Mouse (Mus musculus) stomach, embryonic 15.5 days (tissue): ENCODE results near the gene Saa2. TPM values are rescaled to one million over a fixed set of nuclear protein-coding genes. Genes with fewer than 3 reads are reported as not detected.
A peak's percentile ranks its signal among the peaks of the same experiment; 100 is the strongest.

ENCODE experiments used
- ATAC-seq: fragments of 200-750 bp; cut with Nextera tagmentation; 2 replicates; pipeline ENCODE4 v1.8.0; 2017; ENCODE audit warnings: low read depth, moderate number of reproducible peaks, moderate TSS enrichment; ENCODE audit not compliant: insufficient read depth, low FRiP score
- H3K27ac ChIP-seq: fragments of 300-500 bp; sonication (generic); 2 replicates; pipeline ENCODE4 v1.5.1; 2015; ENCODE audit warnings: mild to moderate bottlenecking, inconsistent platforms
- H3K27me3 ChIP-seq: fragments of 300-500 bp; sonication (generic); replicated peaks from 2 replicates; pipeline ENCODE4 v1.6.1; 2015; ENCODE audit warnings: inconsistent platforms
- H3K36me3 ChIP-seq: fragments of 300-500 bp; sonication (generic); 2 replicates; pipeline ENCODE4 v1.6.1; 2015; ENCODE audit warnings: inconsistent platforms
- H3K4me1 ChIP-seq: fragments of 300-500 bp; sonication (generic); 2 replicates; pipeline ENCODE4 v1.6.1; 2015; ENCODE audit warnings: inconsistent platforms
- H3K4me2 ChIP-seq: fragments of 300-500 bp; sonication (generic); 2 replicates; pipeline ENCODE4 v1.6.1; 2015; ENCODE audit warnings: mild to moderate bottlenecking, inconsistent platforms
- H3K4me3 ChIP-seq: fragments of 300-500 bp; sonication (generic); replicated peaks from 2 replicates; pipeline ENCODE4 v1.5.1; 2015; ENCODE audit warnings: inconsistent platforms
- H3K9ac ChIP-seq: fragments of 300-500 bp; sonication (generic); 2 replicates; pipeline ENCODE4 v1.6.1; 2015; ENCODE audit warnings: inconsistent platforms
- H3K9me3 ChIP-seq: fragments of 300-500 bp; sonication (generic); 2 replicates; pipeline ENCODE4 v1.6.1; 2016; ENCODE audit warnings: inconsistent platforms
- WGBS: fragments of 180-500 bp; shearing (Covaris S2); methylation state at CpG from one replicate; pipeline ENCODE4 v1.1.7; 2015; 5-methylcytosine and 5-hydroxymethylcytosine counted together
- polyA plus RNA-seq: library from polyadenylated mRNA; unstranded; fragments of >200 nt; fragmentation: Nextera tagmentation; extraction: Ambion mirVana; gene quantifications from 2 replicates; pipeline ENCODE4 v1.2.1, GENCODE M21; 2015

The Saa2 gene
- polyA plus RNA-seq, 1 experiment from 2014 or later = not detected

DNA sequence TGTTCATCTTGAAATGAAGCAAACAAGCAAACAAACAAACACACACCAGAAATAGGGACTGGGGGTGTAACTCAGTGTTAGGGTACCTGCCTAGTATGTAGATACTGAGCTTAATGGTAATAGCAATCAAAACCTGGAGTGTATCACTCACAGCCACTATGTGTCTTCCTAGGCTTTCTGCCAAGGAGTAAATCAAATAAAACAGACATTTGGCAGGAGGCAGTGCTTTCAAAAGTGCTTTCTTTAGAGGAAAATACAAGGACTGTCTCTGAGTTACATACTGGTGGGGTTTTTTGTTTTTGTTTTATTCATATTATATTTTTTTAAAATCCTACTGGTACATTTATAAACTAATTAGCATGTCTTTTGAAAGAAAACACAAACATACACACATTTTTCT, 15.8 kb downstream of the Saa2 start:
- no peak for ATAC-seq
- H3K9me3 ChIP-seq = no peaks in the 10 kb centered on the region

DNA sequence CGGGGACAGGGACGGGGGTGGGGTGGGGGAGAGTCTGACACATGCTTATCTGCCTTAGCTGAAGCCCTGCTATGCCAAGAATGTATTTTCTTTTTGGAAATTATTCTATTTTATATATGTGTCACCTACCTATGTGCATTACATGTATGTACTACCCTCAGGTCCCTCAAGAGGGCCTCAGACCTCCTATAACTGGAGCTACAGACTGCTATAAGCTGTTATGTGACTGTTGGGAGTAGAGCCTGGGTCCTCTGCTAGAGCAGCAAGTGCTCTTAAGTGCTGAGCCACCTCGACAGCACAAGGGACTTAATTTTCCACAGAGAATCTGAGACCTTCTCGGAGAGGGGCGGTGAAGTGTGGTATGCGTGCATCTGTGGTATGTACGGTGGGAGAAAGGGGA, 16.9 kb downstream of the Saa2 start:
- H3K9ac ChIP-seq = no peak overlapping the region
- no peak overlapping the region for H3K27ac ChIP-seq
- no peak overlapping the region for H3K4me2 ChIP-seq
- H3K4me3 ChIP-seq = no peak overlapping the region
- 94% methylated on average over 7 of the region's 7 CpGs for WGBS
- H3K4me1 ChIP-seq = no peaks in the 10 kb centered on the region
- ATAC-seq = no peak
- peaks cover 41% of the 10 kb centered on the region for H3K36me3 ChIP-seq
- H3K9me3 ChIP-seq = no peaks in the 10 kb centered on the region
- no peaks in the 10 kb centered on the region for H3K27me3 ChIP-seq

More for the DNA sequence above, 15.8 kb downstream of the Saa2 start:
- Histone ChIP-seq H3K4me3 (no peak overlapping the region), H3K4me2 (no peak overlapping the region), H3K9ac (no peak overlapping the region), H3K36me3 (peaks cover 47% of the 10 kb centered on the region), H3K4me1 (no peaks in the 10 kb centered on the region), H3K27me3 (no peaks in the 10 kb centered on the region), H3K27ac (no peak overlapping the region)

DNA sequence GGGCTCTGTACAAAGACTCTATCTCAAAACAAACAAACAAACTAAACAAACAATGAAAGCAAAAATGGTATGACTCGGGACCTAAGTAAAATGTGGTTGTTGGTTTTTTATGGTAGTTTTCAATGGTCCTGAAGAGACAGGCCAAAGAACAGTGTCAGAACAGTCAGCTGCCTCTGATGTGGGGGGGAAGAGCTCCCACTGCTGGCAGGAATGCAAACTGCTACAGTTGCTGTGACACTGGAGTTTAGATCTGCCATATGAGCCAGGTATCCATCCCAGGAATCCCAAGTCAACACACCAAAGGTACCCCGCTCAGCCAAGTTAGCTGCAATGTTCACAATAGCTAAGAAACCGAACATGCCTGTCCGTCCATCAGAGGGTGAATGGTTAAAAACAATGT, 19.1 kb downstream of the Saa2 start:
- no peak overlapping the region for H3K9ac ChIP-seq
- H3K9me3 ChIP-seq = no peaks in the 10 kb centered on the region
- 55% methylated on average over 4 of the region's 4 CpGs for WGBS
- H3K36me3 ChIP-seq = peaks cover 31% of the 10 kb centered on the region
- H3K27me3 ChIP-seq = no peaks in the 10 kb centered on the region
- H3K4me3 ChIP-seq = no peak overlapping the region
- no peak overlapping the region for H3K4me2 ChIP-seq
- no peak overlapping the region for H3K27ac ChIP-seq
- no peak for ATAC-seq
- no peaks in the 10 kb centered on the region for H3K4me1 ChIP-seq

DNA sequence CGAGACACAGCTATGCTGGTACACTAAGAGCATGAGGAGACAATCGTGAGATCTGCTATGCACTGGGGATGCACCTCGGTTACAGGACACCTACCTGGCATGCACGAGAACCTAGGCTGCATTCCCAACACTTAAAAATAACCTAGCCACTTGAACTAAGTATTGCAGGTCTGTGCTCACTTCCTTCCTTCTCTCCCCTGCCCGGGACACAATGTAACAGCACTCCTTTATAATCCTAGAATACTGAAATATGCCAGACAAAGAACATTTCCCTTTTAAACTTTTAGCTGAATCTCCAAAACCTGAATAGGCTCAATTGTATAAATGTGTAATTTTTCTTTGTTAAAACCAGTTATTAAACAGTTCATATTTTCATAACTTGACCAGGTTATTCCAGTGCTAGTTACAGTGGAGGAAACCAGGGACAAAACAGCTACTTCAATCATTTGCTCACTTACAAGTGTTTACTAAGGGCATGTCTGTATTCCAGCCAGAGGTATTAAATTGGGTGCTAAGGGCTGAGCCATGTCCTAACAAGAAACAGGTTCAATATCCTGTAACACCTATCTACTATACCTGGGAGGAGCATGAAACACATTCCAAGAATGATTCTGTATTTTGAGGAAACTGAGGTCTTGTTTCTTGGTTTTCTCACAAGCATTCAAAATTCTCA, 37.7 kb downstream of the Saa2 start:
- Histone ChIP-seq H3K9ac (no peak overlapping the region), H3K4me3 (no peak overlapping the region), H3K4me1 (no peaks in the 10 kb centered on the region), H3K36me3 (peaks cover 26% of the 10 kb centered on the region), H3K9me3 (no peaks in the 10 kb centered on the region), H3K27me3 (no peaks in the 10 kb centered on the region), H3K4me2 (no peak overlapping the region), H3K27ac (no peak overlapping the region)
- no peak for ATAC-seq
- WGBS = 81% methylated on average over 5 of the region's 5 CpGs

DNA sequence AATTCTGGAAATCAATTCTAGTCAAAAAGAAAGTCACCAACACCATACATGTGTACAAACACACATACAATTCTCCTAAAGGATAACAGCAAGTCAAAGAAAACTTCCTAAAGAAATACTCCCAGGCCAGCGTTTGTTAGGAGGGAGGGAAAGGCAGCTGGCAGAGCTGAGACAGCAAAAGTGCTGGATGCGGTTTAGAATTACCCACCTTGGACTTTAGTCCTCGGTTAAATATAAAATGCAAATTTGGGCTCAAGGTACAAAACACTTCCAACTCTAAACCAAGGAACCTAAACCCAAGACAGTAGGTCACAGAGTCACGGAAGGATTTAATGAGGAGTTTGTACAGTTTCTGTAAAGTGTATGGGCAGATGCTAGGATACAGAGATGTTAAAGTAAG, 42.3 kb downstream of the Saa2 start:
- ATAC-seq = no peak
- WGBS = 86% methylated on average over 4 of the region's 4 CpGs
- Histone ChIP-seq H3K4me3 (no peak overlapping the region), H3K9me3 (no peaks in the 10 kb centered on the region), H3K4me2 (no peak overlapping the region), H3K27me3 (no peaks in the 10 kb centered on the region), H3K36me3 (peaks cover 1% of the 10 kb centered on the region; the same call in 1 of the 2 replicates), H3K9ac (no peak overlapping the region), H3K4me1 (peaks cover 12% of the 10 kb centered on the region), H3K27ac (no peak overlapping the region)

DNA sequence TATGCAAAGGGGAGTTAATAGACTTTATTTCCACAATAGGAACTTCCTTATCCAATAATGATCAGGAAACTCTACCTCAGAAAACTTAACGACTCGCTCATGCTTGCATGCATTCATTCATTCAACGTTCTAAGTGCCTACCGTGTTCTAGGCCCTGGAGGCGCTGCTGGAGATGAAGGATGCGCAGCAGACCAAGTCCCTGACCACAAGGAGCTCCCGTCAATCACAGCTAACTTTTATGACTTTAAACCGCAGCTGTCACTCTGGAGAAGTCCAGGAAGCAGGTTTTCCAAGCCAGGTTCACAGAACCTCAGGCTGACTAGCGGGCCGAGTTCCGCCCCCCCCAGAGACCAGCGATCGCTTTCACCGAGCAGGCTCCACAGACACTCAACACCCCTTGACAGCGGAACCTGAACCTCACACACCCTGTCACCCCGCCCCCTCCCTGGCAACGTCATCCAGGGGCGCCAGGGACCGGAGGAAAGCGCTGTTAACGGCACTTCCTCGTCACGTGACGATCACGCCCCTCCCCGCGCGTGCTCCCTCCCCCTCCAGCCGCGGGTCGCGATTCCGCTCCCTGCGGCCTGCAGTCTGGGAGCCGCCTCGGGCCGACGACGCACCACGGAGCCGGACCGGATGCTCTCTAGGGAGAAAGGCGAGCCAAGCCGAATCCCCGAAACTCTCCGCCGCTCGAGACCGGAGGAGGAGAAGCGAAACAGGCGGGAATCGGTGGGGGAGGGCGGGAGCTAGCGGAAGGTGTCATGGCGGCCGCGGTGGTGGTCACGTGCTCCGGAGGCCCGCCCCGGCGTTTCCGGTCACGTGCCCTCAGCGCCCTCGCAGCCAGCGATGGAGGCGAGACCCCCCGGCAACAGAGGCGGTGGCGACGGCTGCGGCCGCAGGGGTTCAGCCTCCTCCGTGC, 44.0 kb downstream of the Saa2 start, which contains the start of the genes Hps5 and Gtf2h1:
Hps5 (minus strand) TSS at position 778 of the 919 bp plus-strand sequence.
Gtf2h1 (plus strand) TSS at position 817 of the 919 bp plus-strand sequence.
- H3K9me3 ChIP-seq = no peaks in the 10 kb centered on the region
- no peaks in the 10 kb centered on the region for H3K27me3 ChIP-seq
- peak within 1 kb of the TSS; percentile 82 for H3K9ac ChIP-seq
- peak within 1 kb of the TSS; percentile 90 for H3K4me2 ChIP-seq
- H3K4me3 ChIP-seq = peak within 1 kb of the TSS; percentile 96
- H3K36me3 ChIP-seq = 0 out of 2 replicates have a peak, but pooled peaks cover 3% of the 10 kb centered on the region
- under 1% methylated on average over 75 of the region's 75 CpGs for WGBS
- peaks cover 12% of the 10 kb centered on the region for H3K4me1 ChIP-seq
- peak within 1 kb of the TSS; percentile 90 for H3K27ac ChIP-seq
- ATAC-seq = peak; percentile 98

DNA sequence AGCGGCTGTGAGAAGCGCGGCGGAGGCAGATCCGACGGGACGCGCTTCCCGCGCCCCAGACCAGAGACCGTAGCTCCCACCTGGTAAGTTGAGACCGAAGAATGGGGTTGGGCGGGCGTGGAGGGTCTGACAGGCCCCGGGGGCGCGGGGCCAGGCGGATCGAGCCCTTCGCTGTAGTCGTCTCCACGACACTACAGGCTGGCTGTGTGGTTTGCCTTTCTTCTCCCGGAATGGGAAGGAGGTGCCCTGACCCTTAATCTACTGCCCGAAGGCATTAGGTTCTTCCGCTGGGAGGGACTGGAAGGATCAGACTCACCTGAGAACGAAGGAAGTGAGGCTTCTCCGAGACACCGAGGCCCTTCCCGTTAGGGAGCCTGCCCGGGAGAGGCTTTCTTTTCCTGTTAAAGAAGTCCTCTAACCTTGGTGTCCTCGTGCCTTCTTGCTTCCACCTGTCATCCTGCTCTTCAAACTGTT, 44.7 kb downstream of the Saa2 start:
- under 1% methylated on average over 31 of the region's 31 CpGs for WGBS
- Histone ChIP-seq H3K9me3 (no peaks in the 10 kb centered on the region), H3K27me3 (no peaks in the 10 kb centered on the region), H3K4me3 (peak overlapping the region; percentile 96), H3K9ac (peak overlapping the region; percentile 82), H3K4me2 (peak overlapping the region; percentile 90), H3K4me1 (peaks cover 12% of the 10 kb centered on the region), H3K27ac (peak overlapping the region; percentile 36; the same call in 1 of the 2 replicates), H3K36me3 (0 out of 2 replicates have a peak, but pooled peaks cover 7% of the 10 kb centered on the region)
- no peak for ATAC-seq

DNA sequence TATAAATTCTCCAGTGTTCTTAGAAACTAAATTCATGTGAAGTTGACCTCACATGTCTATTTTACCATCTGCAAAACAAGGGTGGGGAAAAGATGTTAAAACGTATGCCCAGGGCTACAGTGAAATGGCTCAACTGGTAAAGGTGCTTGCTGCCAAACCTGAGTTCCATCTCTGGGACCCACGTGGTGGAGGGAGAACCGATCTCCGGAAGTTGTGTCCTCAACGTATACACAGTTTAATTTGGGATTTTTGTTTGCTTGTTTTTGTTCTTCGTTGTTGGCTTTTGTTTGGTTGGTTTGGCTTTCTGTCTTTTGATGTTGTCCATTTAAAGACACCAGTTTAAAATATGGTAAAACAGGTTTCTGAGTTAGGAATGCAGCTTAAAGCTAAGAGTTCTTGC, 45.2 kb downstream of the Saa2 start:
- Histone ChIP-seq H3K36me3 (0 out of 2 replicates have a peak, but pooled peaks cover 7% of the 10 kb centered on the region), H3K9ac (no peak overlapping the region), H3K4me1 (peaks cover 12% of the 10 kb centered on the region), H3K27me3 (no peaks in the 10 kb centered on the region), H3K4me3 (peak overlapping the region; percentile 96), H3K27ac (no peak overlapping the region), H3K4me2 (peak overlapping the region; percentile 90), H3K9me3 (no peaks in the 10 kb centered on the region)
- ATAC-seq = no peak
- WGBS = 51% methylated on average over 6 of the region's 6 CpGs

Other genes with a start within 250 kb of the Saa2 start
- gene Sergef, start 112.0 kb upstream of the Saa2 start, polyA plus RNA-seq = 17.2 TPM in 2 replicates
- gene Tph1, start 79.3 kb upstream of the Saa2 start, polyA plus RNA-seq = 0.53 and 0.67 TPM in 2 replicates
- 24.3 and 24.8 TPM in 2 replicates for gene Saal1, start 41.1 kb upstream of the Saa2 start, polyA plus RNA-seq
- gene Saa3, start 36.1 kb upstream of the Saa2 start, polyA plus RNA-seq = 0.59 and 1.2 TPM in 2 replicates
- gene Saa4, start 19.2 kb upstream of the Saa2 start, polyA plus RNA-seq = 0.22 and 0.32 TPM in 2 replicates
- 0.23 and 0.39 TPM in 2 replicates for gene Saa1, start 8.8 kb upstream of the Saa2 start, polyA plus RNA-seq
- gene Hps5, start 44.3 kb downstream of the Saa2 start, polyA plus RNA-seq = 20.2 and 21.8 TPM in 2 replicates
- gene Gtf2h1, start 44.3 kb downstream of the Saa2 start, polyA plus RNA-seq = 48.6 and 52.6 TPM in 2 replicates
- gene Ldha, start 89.7 kb downstream of the Saa2 start, polyA plus RNA-seq = 1,836 and 1,959 TPM in 2 replicates
- 0.17 TPM in 2 replicates for gene Ldhc, start 109.4 kb downstream of the Saa2 start, polyA plus RNA-seq
- 125 and 137 TPM in 2 replicates for gene Tsg101, start 168.2 kb downstream of the Saa2 start, polyA plus RNA-seq
- 10.0 and 10.9 TPM in 2 replicates for gene Uevld, start 206.7 kb downstream of the Saa2 start, polyA plus RNA-seq
- not detected in 2 replicates for gene Gm9999, start 231.8 kb downstream of the Saa2 start, polyA plus RNA-seq